Mouse (Mus musculus) spleen, adult 2 months (tissue): Measurements from ENCODE around the gene Bank1. TPM values are rescaled to one million over a fixed set of nuclear protein-coding genes. Genes with fewer than 3 reads are reported as not detected.
A peak's percentile ranks its signal among the peaks of the same experiment; 100 is the strongest.

Source experiments
- DNase-seq, 2 experiments: peaks; one replicate each; pipeline versions ENCODE4 v3.0.0 to v3.0.0-alpha.2; 2012 to 2021; ENCODE audit warnings: low spot score in 2 of 2, low read depth in 1 of 2
- H3K27ac ChIP-seq: fragments of 200-500 bp; 2 replicates; pipeline ENCODE4 v1.5.1; 2012; ENCODE audit warnings: low read length, inconsistent platforms; ENCODE audit not compliant: insufficient read depth
- H3K27me3 ChIP-seq: fragments of 200-500 bp; 2 replicates; pipeline ENCODE4 v1.6.1; 2012; ENCODE audit warnings: mild to moderate bottlenecking, moderate library complexity, low read length, inconsistent platforms; ENCODE audit not compliant: control insufficient read depth, insufficient read depth
- H3K36me3 ChIP-seq: fragments of 200-500 bp; 2 replicates; pipeline ENCODE4 v1.6.1; 2012; ENCODE audit warnings: mild to moderate bottlenecking, low read length, inconsistent platforms; ENCODE audit not compliant: control insufficient read depth, insufficient read depth
- H3K4me1 ChIP-seq: fragments of 200-500 bp; 2 replicates; pipeline ENCODE4 v1.6.1; 2011; ENCODE audit warnings: inconsistent platforms; ENCODE audit not compliant: control insufficient read depth, insufficient read depth, insufficient read length
- H3K4me3 ChIP-seq: fragments of 200-500 bp; 2 replicates; pipeline ENCODE4 v1.5.1; 2011; ENCODE audit warnings: mild to moderate bottlenecking, inconsistent platforms; ENCODE audit not compliant: insufficient read depth, insufficient read length; ENCODE audit errors: extremely low read depth
- CTCF ChIP-seq: fragments of 200-500 bp; IDR thresholded peaks from 2 replicates; pipeline ENCODE4 v1.5.1; 2011; ENCODE audit warnings: mild to moderate bottlenecking, inconsistent platforms; ENCODE audit not compliant: insufficient read depth, insufficient read length, insufficient replicate concordance; ENCODE audit errors: extremely low read depth
- POLR2A ChIP-seq: fragments of 200-500 bp; IDR thresholded peaks from 2 replicates; pipeline ENCODE4 v1.6.1; 2011; ENCODE audit warnings: low read depth, low read length, inconsistent platforms
- WGBS: fragments of 180-500 bp; shearing (Covaris S2); methylation state at CpG from one replicate; pipeline ENCODE4 v1.1.7; 2018; 5-methylcytosine and 5-hydroxymethylcytosine counted together
- polyA plus RNA-seq: library from polyadenylated mRNA; depleted of rRNA; stranded (reverse); fragments of >200 nt; gene quantifications from 2 replicates; pipeline ENCODE4 v1.2.3, GENCODE M21; 2012; rRNA removed

Gene Bank1
- polyA plus RNA-seq = 17.8 and 23.4 TPM in 2 replicates

DNA sequence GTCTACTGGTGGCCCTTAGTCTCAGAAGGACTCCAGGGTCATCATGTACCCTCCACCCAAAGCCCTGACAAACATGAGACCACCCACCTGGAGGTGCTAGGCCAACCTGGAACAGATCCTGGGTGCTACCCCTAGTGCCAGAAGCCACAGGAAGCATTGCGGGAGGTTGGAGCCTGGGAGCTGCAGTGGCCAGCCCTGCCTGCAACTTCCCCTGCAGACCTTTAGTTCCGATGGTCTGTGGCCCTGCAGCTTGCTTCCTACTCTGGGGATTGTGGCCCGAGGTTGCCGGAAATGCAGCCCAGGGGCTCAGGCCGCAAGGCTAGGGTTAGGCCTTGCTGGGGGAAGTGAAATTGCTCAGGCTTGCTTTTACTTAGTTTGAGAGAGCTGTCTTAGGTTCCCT, at the start of gene Bank1:
Gene Bank1, minus strand, starts transcription at position 284 of the 400 bp plus-strand sequence.
- Histone ChIP-seq H3K4me3 (peak within 1 kb of the TSS; percentile 82), H3K27ac (peak within 1 kb of the TSS; percentile 92), H3K36me3 (peaks cover 5% of the 10 kb centered on the region), H3K4me1 (no peaks in the 10 kb centered on the region; the same call in none of the 2 replicates), H3K27me3 (no peaks in the 10 kb centered on the region)
- WGBS = 9% methylated on average over 5 of the region's 5 CpGs
- peak; percentile 64 to 88 for DNase-seq
- TF ChIP-seq POLR2A (peak; percentile 72), CTCF (no peak)

DNA sequence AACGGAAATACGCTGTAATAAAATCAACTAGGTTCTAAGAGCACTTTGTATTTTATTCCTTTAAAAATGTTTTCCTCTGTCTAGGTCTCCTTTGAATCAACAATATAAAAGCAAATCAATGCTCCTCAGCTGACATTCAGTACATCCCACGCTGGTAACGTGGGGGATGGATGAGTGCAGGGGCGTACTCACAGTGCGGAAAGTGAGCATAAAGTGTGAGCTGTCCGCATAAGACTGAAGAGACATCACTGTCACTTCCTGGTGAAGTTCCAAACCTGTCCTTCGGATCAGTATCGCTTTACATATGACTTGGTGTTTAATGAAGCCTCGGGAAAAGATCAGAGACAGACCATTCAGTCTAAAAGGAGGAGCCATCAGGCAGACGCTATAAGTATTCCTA, 44.0 kb upstream of the Bank1 start:
- no peak for TF ChIP-seq CTCF
- TF ChIP-seq POLR2A = no peak
- Histone ChIP-seq H3K27me3 (no peaks in the 10 kb centered on the region), H3K4me1 (no peaks in the 10 kb centered on the region), H3K4me3 (no peak overlapping the region), H3K36me3 (no peaks in the 10 kb centered on the region), H3K27ac (no peak overlapping the region)
- 90% methylated on average over 11 of the region's 11 CpGs for WGBS
- no peak for DNase-seq

DNA sequence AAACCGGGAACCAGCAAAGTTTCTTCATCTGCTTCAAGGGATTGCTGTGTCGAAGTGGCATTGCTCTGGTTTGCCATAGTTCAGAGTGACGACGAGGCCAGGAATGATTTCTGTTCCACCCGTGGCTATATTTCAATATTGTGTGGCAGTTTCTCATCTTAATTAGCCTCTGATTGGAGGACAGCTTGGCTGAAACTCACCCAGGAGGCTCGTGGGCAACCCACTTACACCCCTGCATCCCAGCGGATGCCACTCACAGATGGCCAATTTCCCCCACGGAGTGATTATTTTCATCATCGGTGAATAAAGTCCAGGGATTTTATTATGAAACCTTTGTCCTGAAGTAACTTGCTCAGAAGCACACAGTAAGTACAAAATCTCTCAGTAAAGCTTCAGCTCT, 43.6 kb upstream of the Bank1 start:
- TF ChIP-seq CTCF (no peak), POLR2A (no peak)
- H3K27me3 ChIP-seq = no peaks in the 10 kb centered on the region
- WGBS = 92% methylated on average over 9 of the region's 9 CpGs

DNA sequence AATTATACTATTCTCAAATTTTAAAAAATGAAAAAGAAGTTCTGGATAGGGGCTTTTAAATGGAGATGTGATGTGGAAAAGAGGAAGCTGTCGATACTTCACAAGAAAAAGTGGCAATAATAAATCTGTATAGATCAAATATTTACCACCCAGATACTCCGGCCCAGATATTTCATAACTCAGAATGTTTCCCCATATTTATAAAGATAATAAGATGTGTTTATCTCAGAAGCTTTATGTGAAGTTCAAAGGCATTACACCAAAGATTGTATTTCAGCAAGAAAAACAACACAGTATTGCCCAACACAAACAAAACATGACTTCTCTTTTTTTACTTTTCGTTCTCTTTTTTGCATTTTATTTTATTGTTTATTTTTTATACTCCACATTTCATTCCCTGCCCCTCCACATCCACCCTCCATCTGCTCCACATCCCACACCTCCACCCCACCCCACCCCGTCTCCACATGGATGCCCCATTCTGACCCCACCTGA, 42.7 kb upstream of the Bank1 start:
- Histone ChIP-seq H3K36me3 (no peaks in the 10 kb centered on the region), H3K27ac (no peak overlapping the region), H3K4me1 (no peaks in the 10 kb centered on the region), H3K4me3 (no peak overlapping the region), H3K27me3 (no peaks in the 10 kb centered on the region)
- WGBS = 68% methylated on average over 4 of the region's 4 CpGs
- TF ChIP-seq POLR2A (no peak), CTCF (no peak)
- no peak for DNase-seq

More for the DNA sequence above, 43.6 kb upstream of the Bank1 start:
- Histone ChIP-seq H3K36me3 (no peaks in the 10 kb centered on the region), H3K27ac (no peak overlapping the region), H3K4me3 (no peak overlapping the region), H3K4me1 (no peaks in the 10 kb centered on the region)
- DNase-seq = no peak

DNA sequence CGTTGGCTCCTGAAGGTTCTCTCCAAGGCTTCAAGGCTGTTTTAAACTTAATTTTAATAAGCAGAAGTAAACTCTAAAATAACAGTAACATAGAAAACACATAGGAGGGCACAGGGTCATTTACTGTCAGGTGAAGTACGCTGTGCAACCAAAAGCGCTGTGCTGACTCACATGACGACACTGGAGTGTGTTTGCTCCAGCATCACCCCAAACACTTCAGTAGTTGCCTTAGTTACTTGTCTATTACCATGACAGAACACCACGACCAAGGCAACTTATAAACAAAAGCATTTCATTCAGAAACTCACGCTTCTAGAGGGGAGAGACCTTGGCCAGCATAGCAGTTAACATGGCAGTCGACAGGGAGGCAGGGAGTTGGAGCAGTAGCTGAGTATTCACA, 23.8 kb upstream of the Bank1 start:
- 68% methylated on average over 7 of the region's 7 CpGs for WGBS

DNA sequence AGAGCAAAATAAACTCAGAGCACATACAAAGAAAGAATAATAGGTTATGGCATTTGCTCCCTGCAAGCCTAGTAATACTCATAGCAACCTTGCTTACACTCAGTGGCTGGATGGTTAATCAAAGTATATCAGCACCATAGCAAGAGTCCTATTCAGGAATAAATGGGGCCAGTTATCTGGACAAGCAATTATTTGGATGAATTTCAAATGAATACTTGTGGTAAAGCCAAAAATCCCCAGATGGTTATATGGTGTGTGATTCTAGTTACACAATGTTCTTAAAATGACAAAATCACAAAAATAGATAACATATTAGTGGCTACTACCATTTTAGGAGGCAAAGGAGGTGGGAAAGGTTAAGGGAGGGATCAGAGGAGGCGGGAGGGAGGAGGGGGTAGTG, 22.7 kb upstream of the Bank1 start:
- H3K36me3 ChIP-seq = no peaks in the 10 kb centered on the region
- 65% methylated on average over 1 of the region's 1 CpGs for WGBS
- no peaks in the 10 kb centered on the region for H3K27me3 ChIP-seq
- no peak overlapping the region for H3K27ac ChIP-seq
- no peak for TF ChIP-seq CTCF
- TF ChIP-seq POLR2A = no peak
- peaks cover 11% of the 10 kb centered on the region for H3K4me1 ChIP-seq
- no peak for DNase-seq
- H3K4me3 ChIP-seq = no peak overlapping the region

More for the DNA sequence above, 23.8 kb upstream of the Bank1 start:
- peak in 1 of 2 experiments; percentile 55 for DNase-seq
- Histone ChIP-seq H3K36me3 (no peaks in the 10 kb centered on the region), H3K4me3 (no peak overlapping the region), H3K27me3 (no peaks in the 10 kb centered on the region), H3K27ac (no peak overlapping the region), H3K4me1 (peaks cover 11% of the 10 kb centered on the region)
- TF ChIP-seq CTCF (no peak), POLR2A (no peak)

DNA sequence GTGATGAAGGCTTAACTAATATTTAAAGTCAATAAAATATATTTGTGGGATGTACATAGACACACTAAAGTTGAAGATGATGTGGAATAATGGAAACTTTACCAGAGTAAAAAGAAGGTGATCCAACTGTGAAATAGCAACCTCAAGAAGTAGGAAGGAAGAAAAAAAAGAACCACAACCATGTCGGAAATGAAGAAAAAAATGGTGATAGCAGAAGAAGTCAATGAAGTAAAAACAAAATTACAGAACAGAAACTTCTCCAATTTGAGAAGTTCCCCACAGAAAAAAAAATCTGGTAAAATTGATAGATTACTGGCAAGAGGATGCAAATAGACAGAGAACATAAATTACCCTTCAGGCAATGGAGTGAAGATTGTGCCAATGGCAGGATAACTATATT, 21.4 kb upstream of the Bank1 start:
- peak in 1 of 2 experiments; percentile 62 for DNase-seq
- no peak overlapping the region for H3K27ac ChIP-seq
- H3K36me3 ChIP-seq = no peaks in the 10 kb centered on the region
- TF ChIP-seq POLR2A = no peak
- TF ChIP-seq CTCF = no peak
- 19% methylated on average over 1 of the region's 1 CpGs for WGBS
- no peak overlapping the region for H3K4me3 ChIP-seq
- no peaks in the 10 kb centered on the region for H3K27me3 ChIP-seq
- H3K4me1 ChIP-seq = peaks cover 11% of the 10 kb centered on the region

- 76% methylated on average over 2 of the region's 2 CpGs for WGBS
- peaks cover 7% of the 10 kb centered on the region for H3K4me1 ChIP-seq
- DNase-seq = no peak
- TF ChIP-seq POLR2A (no peak), CTCF (no peak)
- no peaks in the 10 kb centered on the region for H3K36me3 ChIP-seq
- H3K4me3 ChIP-seq = no peak overlapping the region
- H3K27ac ChIP-seq = no peak overlapping the region
- no peaks in the 10 kb centered on the region for H3K27me3 ChIP-seq
These were observed 16.0 kb upstream of the Bank1 start for GRCm38 (mm10) chr3:136341911-136342310.
